9 mouse cellular contexts compared by ENCODE assay signal in genomic region chrX:37022690-37023089, GRCm38 (mm10). TPM values are rescaled to one million over a fixed set of nuclear protein-coding genes. Genes with fewer than 3 reads are reported as not detected.
A peak's percentile ranks its signal among the peaks of the same experiment; 100 is the strongest.
DNase-seq lines count a peak whose midpoint lies in the region; ATAC-seq lines count a peak whose summit lies in the region.
"Had no signal": no experiment of that assay in that cellular context is flagged by ENCODE, and none has a peak within 500 bp of the region (broad histone marks: within the 10 kb centered on the region; RNA-seq: fewer than 3 reads in every experiment).

No protein-coding gene starts in this region.

- no peaks in the 10 kb centered on the region for H3K4me1 ChIP-seq in midbrain, embryonic 10.5 days
- H3K4me1 ChIP-seq in midbrain, embryonic 16.5 days (ENCODE audit: control insufficient read depth, insufficient read depth, low read length): no peaks in the 10 kb centered on the region
- H3K4me1 ChIP-seq in limb, embryonic 10.5 days: no peaks in the 10 kb centered on the region

- ATAC-seq in midbrain, embryonic 16.5 days: no peak
- peak; percentile 58 for ATAC-seq in inflammation-experienced regulatory T-cells, adult 6 months

- H3K9me3 ChIP-seq in midbrain, embryonic 10.5 days (replicated peaks): no peaks in the 10 kb centered on the region
- H3K9me3 ChIP-seq in midbrain, embryonic 16.5 days (replicated peaks; ENCODE audit: control insufficient read depth, low read length, poor library complexity, severe bottlenecking): no peaks in the 10 kb centered on the region
- H3K9me3 ChIP-seq in limb, embryonic 10.5 days (replicated peaks): no peaks in the 10 kb centered on the region

- H3K4me2 ChIP-seq in midbrain, embryonic 16.5 days (ENCODE audit: low read length): no peak overlapping the region

- H3K27me3 ChIP-seq in midbrain, embryonic 10.5 days (ENCODE audit: low read depth, poor library complexity, severe bottlenecking): no peaks in the 10 kb centered on the region
- H3K27me3 ChIP-seq in midbrain, embryonic 16.5 days (ENCODE audit: control insufficient read depth, insufficient read depth, low read depth, low read length): no peaks in the 10 kb centered on the region
- no peaks in the 10 kb centered on the region for H3K27me3 ChIP-seq in limb, embryonic 10.5 days (ENCODE audit: low read depth, poor library complexity, severe bottlenecking)

- 14% methylated on average over 3 of the region's 3 CpGs for WGBS in midbrain, embryonic 10.5 days
- 12% methylated on average over 3 of the region's 3 CpGs for WGBS in midbrain, embryonic 16.5 days
- 11% methylated on average over 3 of the region's 3 CpGs for WGBS in limb, embryonic 10.5 days

- no peak overlapping the region for H3K4me3 ChIP-seq in midbrain, embryonic 10.5 days
- H3K4me3 ChIP-seq in midbrain, embryonic 16.5 days (ENCODE audit: low read depth, low read length): no peak overlapping the region
- no peak overlapping the region for H3K4me3 ChIP-seq in limb, embryonic 10.5 days

- no peak overlapping the region for H3K27ac ChIP-seq in midbrain, embryonic 10.5 days (replicated peaks)
- no peak overlapping the region for H3K27ac ChIP-seq in midbrain, embryonic 16.5 days (ENCODE audit: low read length)
- H3K27ac ChIP-seq in limb, embryonic 10.5 days: no peak overlapping the region

- no peak overlapping the region for H3K9ac ChIP-seq in midbrain, embryonic 16.5 days (ENCODE audit: low read depth, low read length)

- H3K36me3 ChIP-seq in midbrain, embryonic 10.5 days: no peaks in the 10 kb centered on the region
- H3K36me3 ChIP-seq in midbrain, embryonic 16.5 days (ENCODE audit: control insufficient read depth, insufficient read depth, low read length): no peaks in the 10 kb centered on the region
- H3K36me3 ChIP-seq in limb, embryonic 10.5 days: no peaks in the 10 kb centered on the region

- DNase-seq in midbrain, embryonic 10.5 days (ENCODE audit: low spot score): peak; percentile 48
- peak; percentile 81 for DNase-seq in adrenal gland, postnatal 14 days
- DNase-seq in embryo, embryonic 11.5 days (ENCODE audit: low read depth, low spot score): peak; percentile 31
- peak; percentile 69 for DNase-seq in limb, embryonic 10.5 days (ENCODE audit: low spot score)
- peak; percentile 57 for DNase-seq in retina, postnatal 1 day
- DNase-seq in thymus, postnatal 4 days: peak; percentile 84

RNA-seq across cellular contexts. Expression of gene Sowahd, which starts 26.0 kb away (rescaled TPM):
- not detected in 2 replicates for polyA plus RNA-seq in midbrain, embryonic 10.5 days (2016; fragmentation: Nextera tagmentation; extraction: Ambion mirVana)
- 0.12 TPM in 1 of 2 replicates, not detected in the other for polyA plus RNA-seq in midbrain, embryonic 16.5 days (2015; fragmentation: Nextera tagmentation; extraction: Ambion mirVana)
- total RNA-seq in adrenal gland, postnatal 14 days (2021): 0.37 and 0.71 TPM in 2 replicates
- not detected for polyA plus RNA-seq in inflammation-experienced regulatory T-cells, adult 6 months (2017; shearing (Covaris generic))
- polyA plus RNA-seq in limb, embryonic 10.5 days (2016; fragmentation: Nextera tagmentation; extraction: Ambion mirVana): 0.09 and 0.15 TPM in 2 replicates
- polyA plus RNA-seq: neural tube, embryonic 14.5 days had no signal

RNA-seq across cellular contexts. Expression of gene Sept6, which starts 31.1 kb away (rescaled TPM):
- 32.3 and 39.8 TPM in 2 replicates for polyA plus RNA-seq in midbrain, embryonic 10.5 days (2016; fragmentation: Nextera tagmentation; extraction: Ambion mirVana)
- 78.2 and 87.8 TPM in 2 replicates for polyA plus RNA-seq in midbrain, embryonic 16.5 days (2015; fragmentation: Nextera tagmentation; extraction: Ambion mirVana)
- 17.6 and 22.6 TPM in 2 replicates for total RNA-seq in adrenal gland, postnatal 14 days (2021)
- 100 to 1,000 TPM; 122 to 151 (median 141) TPM for polyA plus RNA-seq in inflammation-experienced regulatory T-cells, adult 6 months (2017; shearing (Covaris generic))
- 38.8 and 59.0 TPM in 2 replicates for polyA plus RNA-seq in limb, embryonic 10.5 days (2016; fragmentation: Nextera tagmentation; extraction: Ambion mirVana)

Comparison
In these comparisons a context has a peak if more than half of its experiments do, and no peak if none do; other contexts are left out.
1. DNase-seq: peak in every context shown above with its lines; median percentile 84 in thymus, postnatal 4 days; 81 in adrenal gland, postnatal 14 days; 69 in limb, embryonic 10.5 days; 57 in retina, postnatal 1 day; 48 in midbrain, embryonic 10.5 days; 31 in embryo, embryonic 11.5 days.